Mouse (Mus musculus) kidney, embryonic 14.5 days (tissue): ENCODE measurements around the gene Ivd. TPM values are rescaled to one million over a fixed set of nuclear protein-coding genes. Genes with fewer than 3 reads are reported as not detected.

ENCODE experiments used
- ATAC-seq: fragments of 200-750 bp; cut with Nextera tagmentation; 2 replicates; pipeline ENCODE4 v1.8.0; 2017; ENCODE audit warnings: moderate number of reproducible peaks, mild to moderate bottlenecking, moderate TSS enrichment, moderate library complexity; ENCODE audit not compliant: low FRiP score, low TSS enrichment
- H3K27ac ChIP-seq: fragments of 300-500 bp; sonication (generic); 2 replicates; pipeline ENCODE4 v1.5.1; 2014; ENCODE audit warnings: low read depth, mild to moderate bottlenecking, low read length, moderate library complexity, mixed read lengths
- H3K27me3 ChIP-seq: fragments of 300-500 bp; sonication (generic); 2 replicates; pipeline ENCODE4 v1.6.1; 2014; ENCODE audit warnings: mild to moderate bottlenecking, low read length; ENCODE audit not compliant: control insufficient read depth, insufficient read depth
- H3K36me3 ChIP-seq: fragments of 300-500 bp; sonication (generic); 2 replicates; pipeline ENCODE4 v1.6.1; 2014; ENCODE audit warnings: low read length, mixed read lengths; ENCODE audit not compliant: control insufficient read depth, insufficient read depth
- H3K4me1 ChIP-seq: fragments of 300-500 bp; sonication (generic); 2 replicates; pipeline ENCODE4 v1.6.1; 2014; ENCODE audit warnings: low read length, mixed read lengths; ENCODE audit not compliant: control insufficient read depth, insufficient read depth
- H3K4me2 ChIP-seq: fragments of 300-500 bp; sonication (generic); replicated peaks from 2 replicates; pipeline ENCODE4 v1.6.1; 2014; ENCODE audit warnings: low read depth, mild to moderate bottlenecking, low read length
- H3K4me3 ChIP-seq: fragments of 300-500 bp; sonication (generic); 2 replicates; pipeline ENCODE4 v1.5.1; 2014; ENCODE audit warnings: mild to moderate bottlenecking, low read length
- H3K9ac ChIP-seq: fragments of 300-500 bp; sonication (generic); 2 replicates; pipeline ENCODE4 v1.6.1; 2014; ENCODE audit warnings: low read depth, mild to moderate bottlenecking, low read length, moderate library complexity
- H3K9me3 ChIP-seq: fragments of 300-500 bp; sonication (generic); 2 replicates; pipeline ENCODE4 v1.6.1; 2016; ENCODE audit warnings: low read length; ENCODE audit not compliant: control insufficient read depth
- WGBS: fragments of 180-500 bp; shearing (Covaris S2); extraction: QIAGEN DNeasy Blood & Tissue Kit; methylation state at CpG from one replicate; pipeline ENCODE4 v1.1.7; 2014; 5-methylcytosine and 5-hydroxymethylcytosine counted together
- polyA plus RNA-seq: library from polyadenylated mRNA; unstranded; fragments of >200 nt; fragmentation: Nextera tagmentation; extraction: Ambion mirVana; gene quantifications from 2 replicates; pipeline ENCODE4 v1.2.1, GENCODE M21; 2014

Gene Ivd
- polyA plus RNA-seq, 1 experiment from 2014 or later = 63.1 TPM

GRCm38 (mm10) chr2:118910605-118911278 is 49.0 kb downstream of the Ivd start:
- no peak for ATAC-seq
- Histone ChIP-seq H3K36me3 (no peaks in the 10 kb centered on the region), H3K27me3 (no peaks in the 10 kb centered on the region), H3K9ac (no peak overlapping the region), H3K4me1 (peaks cover 8% of the 10 kb centered on the region; the same call in 1 of the 2 replicates), H3K4me2 (no peak overlapping the region), H3K4me3 (no peak overlapping the region), H3K27ac (no peak overlapping the region), H3K9me3 (no peaks in the 10 kb centered on the region)
- 65% methylated on average over 7 of the region's 7 CpGs for WGBS

- Histone ChIP-seq H3K9ac (0 out of 2 replicates have a peak overlapping the region, but pooled peaks have one; percentile 7), H3K27ac (no peak overlapping the region), H3K27me3 (no peaks in the 10 kb centered on the region), H3K4me1 (peaks cover 8% of the 10 kb centered on the region; the same call in 1 of the 2 replicates), H3K9me3 (no peaks in the 10 kb centered on the region), H3K4me3 (no peak overlapping the region), H3K4me2 (no peak overlapping the region), H3K36me3 (peaks cover 7% of the 10 kb centered on the region)
- 56% methylated on average over 8 of the region's 8 CpGs for WGBS
- no peak for ATAC-seq
These were observed 51.0 kb downstream of the Ivd start for GRCm38 (mm10) chr2:118912706-118913105.

GRCm38 (mm10) chr2:118913551-118914276 is 52.0 kb downstream of the Ivd start:
- Histone ChIP-seq H3K9me3 (no peaks in the 10 kb centered on the region), H3K4me1 (peaks cover 8% of the 10 kb centered on the region; the same call in 1 of the 2 replicates), H3K27ac (no peak overlapping the region), H3K4me2 (no peak overlapping the region), H3K9ac (no peak overlapping the region), H3K4me3 (no peak overlapping the region), H3K27me3 (no peaks in the 10 kb centered on the region), H3K36me3 (peaks cover 7% of the 10 kb centered on the region)
- WGBS = 57% methylated on average over 11 of the region's 11 CpGs
- ATAC-seq = 0 out of 2 replicates have a peak, but pooled peaks have one; percentile 34

- H3K9me3 ChIP-seq = no peaks in the 10 kb centered on the region
- no peak for ATAC-seq
- H3K36me3 ChIP-seq = peaks cover 10% of the 10 kb centered on the region
- WGBS = 72% methylated on average over 8 of the region's 8 CpGs
- H3K9ac ChIP-seq = no peak overlapping the region
- H3K27me3 ChIP-seq = no peaks in the 10 kb centered on the region
- no peak overlapping the region for H3K27ac ChIP-seq
- no peak overlapping the region for H3K4me2 ChIP-seq
- H3K4me3 ChIP-seq = no peak overlapping the region
- peaks cover 8% of the 10 kb centered on the region; the same call in 1 of the 2 replicates for H3K4me1 ChIP-seq
These were observed 52.9 kb downstream of the Ivd start for GRCm38 (mm10) chr2:118914685-118915084.

- peaks cover 23% of the 10 kb centered on the region for H3K36me3 ChIP-seq
- H3K27ac ChIP-seq = no peak overlapping the region
- H3K4me3 ChIP-seq = no peak overlapping the region
- H3K9me3 ChIP-seq = no peaks in the 10 kb centered on the region
- H3K4me2 ChIP-seq = no peak overlapping the region
- peaks cover 8% of the 10 kb centered on the region; the same call in 1 of the 2 replicates for H3K4me1 ChIP-seq
- H3K9ac ChIP-seq = no peak overlapping the region
- WGBS = 93% methylated on average over 17 of the region's 17 CpGs
- no peak for ATAC-seq
- no peaks in the 10 kb centered on the region for H3K27me3 ChIP-seq
These were observed 54.7 kb downstream of the Ivd start for GRCm38 (mm10) chr2:118916436-118916835.

GRCm38 (mm10) chr2:118918543-118918942 is 56.8 kb downstream of the Ivd start:
- Histone ChIP-seq H3K27me3 (no peaks in the 10 kb centered on the region; the same call in 1 of the 2 replicates), H3K9me3 (no peaks in the 10 kb centered on the region), H3K4me3 (no peak overlapping the region), H3K4me2 (no peak overlapping the region), H3K27ac (no peak overlapping the region), H3K4me1 (no peaks in the 10 kb centered on the region; the same call in 1 of the 2 replicates), H3K9ac (no peak overlapping the region), H3K36me3 (peaks cover 25% of the 10 kb centered on the region)
- 54% methylated on average over 1 of the region's 1 CpGs for WGBS
- no peak for ATAC-seq

GRCm38 (mm10) chr2:118920428-118920827 is 58.7 kb downstream of the Ivd start:
- Histone ChIP-seq H3K36me3 (peaks cover 25% of the 10 kb centered on the region), H3K27me3 (no peaks in the 10 kb centered on the region; the same call in 1 of the 2 replicates), H3K27ac (no peak overlapping the region), H3K4me2 (no peak overlapping the region), H3K9ac (no peak overlapping the region), H3K4me1 (peaks cover under 1% of the 10 kb centered on the region; the same call in 1 of the 2 replicates), H3K9me3 (no peaks in the 10 kb centered on the region), H3K4me3 (no peak overlapping the region)
- WGBS = 63% methylated on average over 3 of the region's 3 CpGs
- no peak for ATAC-seq

- peak; percentile 76 for ATAC-seq
- Histone ChIP-seq H3K4me3 (peak overlapping the region; percentile 86), H3K27ac (no peak overlapping the region; the same call in 1 of the 2 replicates), H3K9ac (peak overlapping the region; percentile 86), H3K9me3 (no peaks in the 10 kb centered on the region), H3K4me2 (peak overlapping the region; percentile 91), H3K27me3 (no peaks in the 10 kb centered on the region; the same call in 1 of the 2 replicates), H3K36me3 (0 out of 2 replicates have a peak, but pooled peaks cover 2% of the 10 kb centered on the region), H3K4me1 (peaks cover 17% of the 10 kb centered on the region)
- under 1% methylated on average over 6 of the region's 6 CpGs for WGBS
These were observed 64.2 kb downstream of the Ivd start for GRCm38 (mm10) chr2:118925952-118926351.
